Mouse (Mus musculus): ENCODE measurements around the gene Tex33.

GRCm38 (mm10) chr15:78406293-78406934, 10.7 kb upstream of the Tex33 start, which contains the start of gene Mpst:
- TF ChIP-seq CTCF (IDR thresholded peaks at IDR 0.05; ENCODE audit: borderline replicate concordance, control insufficient read depth, extremely low read depth, insufficient read depth, low read length, poor library complexity) (0 out of 2 replicates have a peak, but pooled peaks have one; percentile 27), POLR2A (IDR thresholded peaks at IDR 0.05; ENCODE audit: control insufficient read depth, extremely low read depth, insufficient read depth, low read length, poor library complexity) (peak; percentile 79)
